Mouse (Mus musculus) bone marrow, adult 2 months (tissue): ENCODE data around the gene Fmc1.

Experiments used
- CTCF ChIP-seq: fragments of 200-500 bp; IDR thresholded peaks from 2 replicates; pipeline ENCODE4 v1.5.1; 2011; ENCODE audit warnings: low read length, control low read depth; ENCODE audit not compliant: control insufficient read depth, insufficient read depth
- POLR2A ChIP-seq: fragments of 200-500 bp; IDR thresholded peaks from 2 replicates; pipeline ENCODE4 v1.6.1; 2011; ENCODE audit warnings: low read depth, mild to moderate bottlenecking, control low read depth, low read length, borderline replicate concordance; ENCODE audit not compliant: control insufficient read depth

GRCm38 (mm10) chr6:38551989-38552635 lies 18.8 kb downstream of the Fmc1 start:
- TF ChIP-seq CTCF (no peak), POLR2A (no peak; the same call in 1 of the 2 replicates)
